Mouse (Mus musculus): Measurements from ENCODE around the gene Dis3.

DNA sequence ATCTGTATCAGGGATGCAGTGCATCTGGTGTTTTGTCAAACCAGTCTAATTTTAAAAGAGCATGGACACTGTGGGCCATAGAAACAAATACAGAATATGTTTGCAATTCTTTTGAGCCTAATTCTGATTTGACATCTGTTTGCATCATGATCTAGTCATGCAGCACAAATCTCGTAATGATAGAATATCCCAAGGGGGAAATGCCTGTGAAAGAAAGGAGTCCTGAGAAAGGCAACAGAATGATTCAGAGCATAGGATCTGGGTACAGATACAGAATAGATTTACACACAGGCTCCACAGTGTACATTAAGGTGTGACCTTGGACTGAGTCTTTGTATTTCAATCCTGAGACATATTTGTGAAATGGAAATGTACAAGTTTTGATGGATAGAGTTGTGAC lies 47.3 kb upstream of the Dis3 start:
- TF ChIP-seq EP300 (IDR thresholded peaks at IDR 0.05; ENCODE audit: insufficient read depth, low read depth, low read length) (no peak), CTCF (IDR thresholded peaks at IDR 0.05) (no peak), POLR2A (IDR thresholded peaks at IDR 0.05; ENCODE audit: insufficient read depth, low read depth, low read length) (no peak)

Measured in heart, adult 2 months (tissue).